Mouse (Mus musculus): ENCODE data around the gene Cdkal1.

DNA sequence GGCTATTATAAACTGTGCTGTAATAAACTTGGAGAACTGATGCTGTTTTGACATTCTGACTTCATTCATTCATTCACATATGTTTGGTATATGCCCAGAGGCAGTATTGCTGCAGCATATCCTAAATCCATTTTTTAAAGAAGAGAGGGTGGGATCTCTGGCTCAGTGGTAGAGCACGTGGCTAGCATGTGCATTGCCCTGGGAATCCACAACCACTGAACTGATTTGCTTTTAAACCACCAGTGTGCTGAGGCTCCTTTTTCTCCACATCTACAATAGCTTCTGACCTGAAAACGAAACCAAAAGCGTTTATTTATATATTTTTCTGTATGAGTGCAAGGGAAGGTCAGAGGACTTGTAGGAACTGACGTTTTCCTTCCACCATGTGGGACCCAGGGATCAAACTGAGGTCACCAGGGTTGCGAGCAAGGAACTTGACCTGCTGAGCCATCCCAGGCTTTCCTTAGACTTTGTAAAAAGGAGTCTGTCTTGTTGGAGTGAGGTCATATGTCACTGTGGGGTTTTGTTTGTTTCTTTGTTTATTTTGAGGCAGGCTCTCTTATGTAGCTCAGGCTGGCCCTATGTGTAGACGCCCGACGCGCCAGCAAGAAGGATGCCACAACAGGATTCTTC, 562.8 kb downstream of the Cdkal1 start:
- TF ChIP-seq GATA1 (IDR thresholded peaks at IDR 0.05; ENCODE audit: borderline replicate concordance, low read length) (no peak), FLI1 (IDR thresholded peaks at IDR 0.05; ENCODE audit: low read length) (no peak)

Data from megakaryocyte, embryonic 14.5 days (primary cell).